Mouse (Mus musculus) liver, embryonic 14.5 days (tissue): ENCODE measurements around the gene Ezr.

Experiments
- CTCF ChIP-seq: IDR thresholded peaks from 2 replicates; pipeline ENCODE4 v1.5.1; 2016; ENCODE audit warnings: antibody characterized with exemption, low read depth, control low read depth
- EP300 ChIP-seq: IDR thresholded peaks from 2 replicates; pipeline ENCODE4 v1.6.1; 2016; ENCODE audit warnings: antibody characterized with exemption, low read depth

GRCm38 (mm10) chr17:6759717-6760292 lies 22.8 kb downstream of the Ezr start:
- no peak for TF ChIP-seq CTCF
- no peak for TF ChIP-seq EP300
